Mouse (Mus musculus): ENCODE measurements at regions not wholly inside any gene's neighbourhood (a gene's known extent, or its start where the extent isn't known, plus 50 kb on each side); places are given as distances from the start of the nearest gene placed in this dataset.

DNA sequence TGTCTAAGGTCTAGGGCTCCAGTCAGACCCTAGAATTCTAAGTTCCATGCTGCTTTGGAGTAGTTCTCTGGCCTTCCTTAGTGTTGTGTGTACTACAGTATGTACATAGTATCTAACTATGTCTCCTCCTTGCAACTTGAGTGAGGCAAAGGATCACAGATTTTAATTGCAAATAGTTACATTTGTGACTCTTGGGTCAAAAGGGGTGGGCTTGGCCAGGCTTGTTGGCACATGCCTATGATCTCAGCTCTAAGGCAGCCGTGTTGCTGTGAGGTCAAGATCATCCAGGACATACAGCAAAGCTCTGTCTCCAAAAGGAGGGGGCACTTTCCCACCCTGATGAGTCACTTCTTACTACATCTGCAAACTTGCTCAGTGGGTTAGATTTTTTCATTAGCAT is 89.8 kb upstream of the Cpm start:
- no peak for DNase-seq

DNA sequence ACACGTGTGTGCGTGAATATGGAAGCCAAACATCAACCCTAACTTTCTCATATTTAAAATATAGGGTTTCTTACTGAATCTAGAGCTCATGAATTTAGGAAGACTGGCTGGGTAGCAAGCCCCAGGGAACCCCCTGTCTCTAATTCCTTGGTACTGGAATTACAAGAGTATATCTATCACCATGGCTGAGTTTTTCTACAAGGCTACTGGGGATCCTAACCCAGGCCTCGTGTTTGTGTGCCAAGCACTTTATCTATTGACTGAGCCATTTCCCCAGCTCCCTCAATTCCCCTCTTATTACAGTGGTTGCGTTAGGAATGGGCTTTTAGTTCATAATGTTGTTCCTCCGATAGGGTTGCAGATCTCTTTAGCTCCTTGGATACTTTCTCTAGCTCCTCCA is 90.6 kb upstream of the Cpm start:
- no peak for DNase-seq

DNA sequence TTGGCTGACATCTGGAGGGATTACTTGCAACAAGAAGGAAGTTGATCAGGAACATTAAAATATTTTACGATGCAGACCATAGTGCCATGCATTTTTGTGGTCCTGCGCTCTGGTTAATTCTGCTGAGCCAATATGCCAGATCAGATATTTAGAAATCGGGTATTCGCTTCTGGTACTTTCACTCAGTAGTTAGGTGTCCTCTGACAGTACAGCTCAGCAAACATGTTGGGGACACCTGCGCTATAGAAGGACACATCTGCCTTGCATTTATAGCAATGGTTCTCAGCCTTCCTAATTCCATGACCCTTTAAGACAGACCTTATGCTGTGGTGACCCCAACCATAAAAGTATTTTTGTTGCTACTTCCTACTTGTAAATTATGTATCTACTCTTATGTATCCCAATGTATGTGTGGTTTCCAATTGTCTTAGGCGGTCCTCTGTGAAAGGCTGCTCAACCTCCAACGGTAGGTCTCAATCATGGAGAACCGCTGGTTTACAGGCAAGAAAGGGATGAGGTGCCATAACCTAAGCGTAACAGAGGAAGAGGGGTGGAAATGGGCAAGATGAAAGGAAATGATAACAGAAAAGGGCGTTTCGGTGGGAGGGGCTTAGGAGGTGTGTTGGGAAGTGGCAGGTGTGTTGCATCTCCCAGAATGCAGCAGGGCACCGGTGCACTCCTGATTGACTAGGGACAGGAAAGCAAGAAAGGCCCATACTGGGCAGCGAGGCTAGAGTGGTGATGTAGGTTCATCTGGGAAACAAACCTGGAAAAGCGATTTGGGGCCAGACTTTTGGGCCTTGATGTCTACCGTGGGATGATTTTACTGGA is 92.3 kb upstream of the Cpm start:
- no peak for DNase-seq

DNA sequence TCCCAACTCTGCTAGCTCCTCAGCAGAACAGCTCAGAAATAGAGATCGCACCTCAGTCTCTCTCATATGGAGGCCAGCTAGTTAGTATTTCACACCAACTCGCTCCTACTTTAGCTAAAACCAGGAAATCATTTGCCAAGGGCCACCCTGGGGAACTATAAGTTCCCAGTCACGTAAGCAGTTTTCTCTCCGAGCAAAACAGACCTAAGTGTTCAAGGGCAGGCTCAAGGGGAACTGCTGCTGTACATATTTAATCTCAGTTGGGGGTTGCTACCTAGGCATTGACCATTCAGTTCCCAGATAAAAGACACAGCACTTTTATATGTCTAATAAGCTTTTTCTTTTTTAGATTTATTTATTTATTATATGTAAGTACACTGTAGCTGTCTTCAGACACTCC is 93.5 kb upstream of the Cpm start:
- DNase-seq = no peak

DNA sequence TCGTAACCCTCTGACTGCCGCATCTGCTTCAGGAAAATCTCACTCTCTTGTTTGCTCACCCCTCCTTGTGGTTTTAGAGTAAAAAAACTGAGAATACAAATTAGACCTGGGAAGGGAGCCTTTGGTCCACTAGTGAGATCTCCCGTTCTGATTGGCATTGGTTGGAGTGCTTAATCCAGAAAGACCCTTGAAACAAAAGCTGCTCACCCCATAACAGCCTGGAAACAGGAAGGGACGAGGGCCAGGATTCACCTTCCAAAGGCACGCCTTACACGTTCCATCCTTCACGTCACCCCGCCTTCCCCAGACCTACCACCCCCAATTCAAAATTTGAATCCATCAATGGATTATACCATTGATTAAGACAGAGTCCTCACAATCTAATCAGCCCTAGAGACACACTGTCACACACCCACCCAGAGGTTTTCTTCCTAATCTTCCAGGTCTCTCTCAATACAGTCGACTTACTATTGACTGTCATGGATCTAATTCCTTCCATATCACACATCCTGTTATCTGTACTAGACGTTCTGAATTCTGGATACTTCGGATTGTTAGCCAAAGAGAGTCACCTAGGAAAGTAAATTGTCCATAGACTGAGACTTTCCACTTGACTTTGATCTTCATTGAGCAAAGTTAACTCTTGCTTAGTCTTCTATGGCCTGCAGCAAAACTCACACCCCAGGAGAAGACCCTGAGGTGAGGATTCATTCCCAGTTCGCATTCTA is 94.1 kb upstream of the Cpm start:
- no peak for DNase-seq

DNA sequence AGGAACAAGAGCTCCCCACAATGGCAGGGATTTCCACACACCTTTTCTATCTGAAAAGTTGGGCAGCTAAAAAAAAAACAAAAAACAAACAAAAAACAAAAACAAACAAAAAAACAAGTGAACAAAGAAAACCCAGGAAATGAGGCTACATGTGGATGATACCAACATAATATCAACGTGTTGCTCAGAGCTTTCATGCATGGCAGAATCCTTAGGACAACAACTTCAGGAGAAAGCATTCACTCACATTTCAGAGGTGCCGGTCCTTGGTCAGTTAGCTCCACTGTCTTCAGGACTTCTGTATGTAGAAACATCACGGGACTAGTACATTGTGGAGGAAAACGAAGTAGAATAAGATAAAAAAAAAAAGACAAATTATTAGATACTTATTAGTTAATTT is 94.8 kb upstream of the Cpm start:
- DNase-seq = no peak

DNA sequence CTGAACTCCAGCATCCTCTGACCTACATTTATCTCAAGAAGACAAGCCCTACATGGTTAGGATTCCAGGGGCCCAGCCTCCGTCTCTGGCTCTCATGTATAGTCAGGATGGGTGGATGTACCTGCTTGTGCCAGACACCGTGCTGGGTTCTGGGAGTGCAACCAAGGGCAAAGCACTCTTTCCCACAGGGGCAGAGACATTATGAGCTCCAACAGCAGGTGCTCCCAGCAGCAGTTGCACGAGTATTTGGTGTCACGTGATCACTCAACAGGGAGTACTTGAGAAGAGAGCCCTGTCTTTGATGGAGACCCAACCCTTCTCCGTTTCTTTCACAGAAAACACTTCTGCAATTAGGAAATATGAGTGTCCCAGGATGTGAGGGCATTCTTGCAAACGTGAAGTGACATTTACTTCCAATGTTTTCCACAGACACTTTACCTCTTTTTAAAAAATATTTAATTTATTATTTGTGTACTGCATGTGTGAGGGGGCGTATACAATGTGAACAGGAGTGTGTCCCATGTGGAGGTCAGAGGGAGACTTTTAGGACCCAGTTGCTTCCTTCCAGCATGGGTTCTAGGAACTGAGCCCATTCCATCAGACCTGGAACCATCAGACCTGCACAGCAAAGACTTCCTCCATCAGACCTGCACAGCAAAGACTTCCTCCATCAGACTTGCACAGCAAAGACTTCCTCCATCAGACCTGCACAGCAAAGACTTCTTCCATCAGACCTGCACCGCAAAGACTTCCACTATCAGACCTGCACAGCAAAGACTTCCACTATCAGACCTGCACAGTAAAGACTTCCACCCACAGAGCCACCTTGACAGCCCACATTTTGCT is 95.5 kb upstream of the Cpm start:
- no peak for DNase-seq

DNA sequence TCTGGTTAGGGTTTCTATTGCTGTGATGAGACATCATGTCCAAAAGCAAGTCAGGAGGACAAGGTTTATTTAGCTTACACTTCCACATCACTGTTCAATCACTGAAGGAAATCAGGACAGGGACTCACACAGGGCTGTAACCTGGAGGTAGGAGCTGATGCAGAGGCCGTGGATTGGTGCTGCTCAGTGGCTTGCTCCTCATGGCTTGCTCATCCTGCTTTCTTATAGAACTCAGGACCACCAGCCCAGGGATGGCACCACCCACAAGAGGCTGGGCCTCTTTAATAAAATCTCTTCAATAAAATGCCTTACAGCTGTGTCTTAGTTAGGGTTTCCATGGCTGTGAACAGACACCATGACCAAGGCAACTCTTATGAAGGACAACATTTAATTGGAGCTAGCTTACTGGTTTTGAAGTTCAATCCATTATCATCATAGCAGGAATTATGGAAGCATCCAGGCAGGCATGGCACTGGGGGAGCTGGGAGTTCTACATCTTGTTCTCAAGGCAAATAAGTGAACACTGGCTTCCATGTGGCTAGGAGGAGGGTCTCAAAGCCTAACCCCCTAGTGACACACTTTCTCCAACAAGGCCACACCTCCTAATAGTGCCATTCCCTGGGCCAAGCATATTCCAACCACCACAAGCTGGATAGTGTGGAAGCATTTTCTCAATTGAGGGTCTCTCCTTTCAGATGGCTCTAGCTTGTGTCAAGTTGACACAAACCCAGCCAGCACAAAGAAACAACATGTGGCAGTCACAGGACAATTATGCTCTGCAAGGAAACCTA is 96.4 kb upstream of the Cpm start:
- DNase-seq = no peak

DNA sequence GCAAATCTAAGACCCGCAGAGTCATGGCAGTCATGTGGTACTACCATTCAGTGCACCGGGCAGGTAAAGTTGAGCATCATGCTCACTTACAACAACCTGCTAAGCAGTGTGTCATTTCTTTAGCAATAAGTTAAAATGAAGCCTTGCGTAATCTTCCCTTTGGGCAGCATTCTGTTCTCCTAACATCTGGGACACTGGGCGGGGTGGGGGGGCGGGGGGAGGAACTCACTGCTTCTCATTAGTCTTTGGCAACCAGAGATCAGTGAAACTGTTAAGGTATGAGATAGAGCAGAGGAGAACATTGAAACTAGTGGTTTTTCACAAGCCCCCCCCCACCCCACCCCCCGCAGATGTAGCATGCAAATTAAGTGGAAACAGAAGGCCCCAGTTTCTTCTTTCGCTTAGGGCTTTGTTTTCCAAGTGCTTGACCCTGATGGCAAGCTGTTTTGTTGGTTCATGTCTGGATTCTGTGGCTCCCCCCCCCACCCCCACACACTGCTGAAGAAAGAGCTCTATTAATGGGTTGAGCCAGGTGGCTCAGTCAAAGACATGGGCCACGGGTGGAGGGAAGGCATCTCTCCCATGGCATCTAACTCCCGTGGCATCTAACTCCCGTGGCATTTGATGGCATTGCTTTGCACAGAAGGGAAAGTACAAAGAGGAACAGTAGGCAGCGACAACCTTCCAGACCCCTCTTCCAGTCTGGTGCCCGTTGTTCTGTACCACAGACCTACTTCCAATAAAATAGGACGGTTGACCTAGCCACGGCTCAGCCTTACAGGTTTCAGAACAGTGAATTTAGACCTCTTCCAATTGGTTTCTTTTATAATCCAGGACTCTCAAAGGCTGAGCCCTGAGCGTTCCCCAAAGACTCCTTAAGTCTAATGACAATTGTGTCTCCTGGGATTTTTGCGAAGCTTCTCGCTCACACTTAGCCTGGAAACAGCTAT is 97.2 kb upstream of the Cpm start:
- DNase-seq = no peak

DNA sequence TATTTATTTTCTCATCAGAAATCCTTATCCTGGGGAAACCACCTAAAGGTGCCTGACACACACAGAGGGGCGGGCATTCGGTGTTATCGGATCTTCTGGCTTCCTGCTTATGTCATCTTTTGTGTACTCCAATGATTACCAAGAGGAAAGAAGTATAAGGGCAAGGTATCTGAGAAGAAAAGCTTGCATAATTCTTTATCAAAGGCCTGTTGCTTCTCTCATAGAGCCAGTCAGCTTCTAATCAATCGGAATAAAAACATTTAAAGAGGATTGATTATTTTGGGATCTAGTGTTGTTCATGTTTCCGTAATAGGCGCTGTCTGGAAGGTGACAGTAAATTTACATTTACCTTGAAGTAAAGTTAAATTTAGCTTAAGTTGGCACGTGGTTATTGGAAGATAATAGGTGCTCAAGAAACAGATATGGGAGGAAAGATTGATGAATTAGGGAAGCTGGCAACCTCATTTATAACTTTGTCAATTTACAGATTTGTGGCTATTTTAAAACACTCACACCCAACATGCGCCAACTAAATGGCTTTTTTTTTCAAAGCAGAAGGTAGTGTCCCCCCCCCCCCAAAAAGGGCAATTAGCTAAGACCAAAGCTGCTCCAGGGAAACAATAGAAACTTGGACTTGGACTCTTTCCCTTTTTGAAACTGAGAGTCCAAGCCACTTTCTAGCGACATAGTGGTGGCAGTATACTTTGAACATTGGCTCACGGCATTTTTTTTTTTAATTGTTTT is 98.3 kb upstream of the Cpm start:
- no peak for DNase-seq

DNA sequence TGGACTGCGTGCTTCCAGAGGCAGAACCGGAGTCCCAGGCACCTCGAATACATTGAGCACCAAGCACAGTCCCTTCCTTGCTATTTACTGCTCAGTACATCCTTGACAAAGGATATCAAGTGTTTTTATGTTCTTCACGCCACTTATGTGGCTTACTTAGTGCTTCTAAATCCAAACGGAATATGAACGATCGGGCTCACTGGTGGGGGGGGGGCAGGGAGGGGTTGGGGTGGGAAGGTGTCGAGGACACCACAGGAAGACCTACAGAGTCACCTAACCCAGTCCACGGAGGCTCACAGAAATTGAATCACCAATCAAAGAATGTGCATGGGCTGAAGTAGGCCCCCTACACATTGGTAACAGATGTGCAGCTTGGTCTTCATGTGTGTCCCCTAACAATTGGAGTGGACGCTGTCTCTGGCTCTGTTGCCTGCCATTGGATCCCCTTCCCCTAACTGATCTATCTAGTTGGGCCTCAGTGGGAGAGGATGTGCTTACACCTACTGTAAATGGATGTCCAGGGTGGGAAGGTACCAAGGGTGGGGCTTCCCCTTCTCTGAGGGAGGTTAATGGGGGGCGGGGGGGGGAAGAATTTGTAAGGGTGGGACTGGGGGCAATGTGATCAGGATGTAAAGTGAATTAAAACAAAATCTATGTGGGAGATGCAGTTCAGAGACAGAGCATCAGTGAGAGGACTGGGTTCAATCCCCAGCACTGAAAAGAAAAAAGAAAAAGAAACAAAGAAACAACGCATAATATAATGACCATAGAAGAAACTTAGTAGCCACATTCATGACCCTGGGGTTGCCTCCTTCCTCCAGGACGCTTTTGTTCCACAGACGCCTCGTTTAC is 99.1 kb upstream of the Cpm start:
- DNase-seq = no peak

DNA sequence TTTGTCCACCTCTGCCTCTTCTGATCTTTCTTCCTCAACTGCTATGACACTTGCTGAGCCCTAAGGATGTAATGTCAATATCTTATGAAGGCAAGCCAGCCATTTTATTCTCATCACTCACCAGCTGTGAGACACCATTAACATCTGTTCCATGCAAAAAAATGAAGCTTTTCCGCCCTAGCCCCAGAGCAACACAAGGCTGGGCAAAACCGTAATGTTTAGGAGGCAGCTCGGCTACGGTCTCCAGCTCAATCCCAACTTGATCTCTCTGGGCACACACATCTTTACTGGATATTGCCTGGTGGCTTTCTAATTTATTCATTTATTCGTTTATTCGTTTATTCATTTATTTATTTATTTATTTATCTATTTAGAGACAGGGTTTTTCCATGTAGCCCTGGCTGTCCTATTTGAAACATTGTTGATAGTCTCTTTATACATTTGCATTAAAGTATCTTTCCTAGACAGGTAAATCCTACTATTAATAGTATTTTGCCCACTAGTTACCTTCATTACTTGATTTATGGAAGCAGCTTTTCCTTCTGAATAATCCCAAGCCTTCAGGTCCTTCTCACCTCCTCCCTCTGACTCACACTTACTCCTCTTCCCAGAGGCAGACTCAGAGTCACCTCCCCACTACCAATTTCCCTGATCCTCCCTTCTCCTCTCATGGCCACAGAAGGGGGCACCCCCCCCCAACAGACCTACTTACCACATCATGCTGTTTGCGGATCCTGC is 99.9 kb upstream of the Cpm start:
- no peak for DNase-seq

DNA sequence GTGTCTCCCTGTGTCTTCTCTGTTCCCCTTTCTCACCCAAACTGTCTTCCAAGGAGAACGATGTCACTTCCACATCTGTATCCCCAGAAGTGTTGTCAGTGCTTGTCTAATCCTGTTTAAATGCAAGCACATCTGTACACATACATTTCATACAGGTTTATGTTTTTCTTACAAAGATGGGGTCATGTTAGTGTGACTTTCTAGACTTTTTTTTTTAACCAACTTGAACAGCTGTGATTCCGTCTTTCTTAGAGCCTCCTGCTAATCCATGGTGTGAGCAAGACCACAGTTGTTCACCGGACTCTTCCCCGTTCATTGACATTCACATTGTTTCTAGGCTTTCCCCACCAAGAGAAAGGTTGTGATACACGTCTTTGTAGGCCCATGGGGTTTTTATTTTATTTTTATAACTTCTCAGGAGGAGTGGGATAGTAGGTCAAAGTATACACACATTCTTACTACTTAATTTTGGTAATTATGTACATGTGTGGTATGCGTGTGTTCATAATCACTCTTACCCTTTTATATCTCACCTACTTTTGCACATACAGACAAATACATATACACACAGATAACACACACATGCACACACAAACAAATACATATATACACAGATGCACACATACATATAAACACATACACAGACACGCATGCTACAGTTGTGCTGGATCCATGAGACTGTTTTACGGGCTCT is 100.6 kb upstream of the Cpm start:
- no peak for DNase-seq

DNA sequence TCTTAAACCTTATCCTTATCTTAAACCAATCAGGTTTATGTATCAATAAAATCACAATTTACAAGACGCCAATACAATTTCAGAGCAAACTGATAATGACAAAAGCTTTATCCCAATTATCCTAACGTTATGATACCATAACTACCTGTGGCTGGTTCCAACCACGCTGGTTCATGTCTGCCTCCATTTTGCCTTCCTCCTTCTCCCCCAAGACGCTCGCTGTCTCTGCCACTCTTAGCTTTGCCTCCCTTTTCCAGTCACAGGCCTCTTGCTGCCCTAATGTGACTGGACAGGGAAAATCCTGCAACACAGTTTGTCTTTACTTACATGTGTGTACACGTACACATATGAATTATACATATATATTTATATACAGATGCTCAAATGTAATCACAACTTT is 101.3 kb upstream of the Cpm start:
- no peak for DNase-seq

DNA sequence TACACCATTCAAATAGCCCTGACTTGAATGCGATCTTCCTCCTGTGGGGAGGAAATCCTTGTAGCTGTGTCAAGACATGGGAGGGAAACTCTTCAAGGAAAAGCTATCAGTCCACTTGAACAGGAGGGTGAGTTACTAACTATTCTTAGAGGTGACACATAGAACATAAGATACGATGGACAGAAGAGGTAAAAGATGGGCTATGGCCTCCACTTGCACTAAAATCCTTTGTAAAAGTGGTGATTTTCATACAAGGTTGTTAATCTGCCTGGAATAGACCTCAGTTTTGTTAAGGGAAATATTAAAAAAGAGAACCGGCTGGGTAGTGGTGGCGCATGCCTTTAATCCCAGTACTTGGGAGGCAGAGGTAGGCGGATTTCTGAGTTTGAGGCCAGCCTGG is 102.1 kb upstream of the Cpm start:
- DNase-seq = no peak

DNA sequence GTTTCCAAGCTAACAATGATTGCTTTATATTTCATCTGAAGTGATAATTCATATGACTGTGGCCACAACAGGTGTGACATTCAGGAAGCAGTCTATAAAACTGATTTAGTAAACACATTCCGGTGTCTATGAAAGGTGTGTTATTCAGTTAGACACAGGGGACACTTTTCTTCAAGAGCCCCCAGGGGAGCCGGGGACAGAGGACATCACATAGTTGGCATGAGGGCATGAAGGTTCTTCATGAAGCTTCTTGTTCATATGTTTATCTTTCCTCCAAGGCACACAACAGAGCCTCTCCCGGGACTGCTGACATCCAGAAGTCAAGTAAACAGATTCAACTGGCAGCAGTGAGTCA is 102.5 kb upstream of the Cpm start:
- no peak for DNase-seq

DNA sequence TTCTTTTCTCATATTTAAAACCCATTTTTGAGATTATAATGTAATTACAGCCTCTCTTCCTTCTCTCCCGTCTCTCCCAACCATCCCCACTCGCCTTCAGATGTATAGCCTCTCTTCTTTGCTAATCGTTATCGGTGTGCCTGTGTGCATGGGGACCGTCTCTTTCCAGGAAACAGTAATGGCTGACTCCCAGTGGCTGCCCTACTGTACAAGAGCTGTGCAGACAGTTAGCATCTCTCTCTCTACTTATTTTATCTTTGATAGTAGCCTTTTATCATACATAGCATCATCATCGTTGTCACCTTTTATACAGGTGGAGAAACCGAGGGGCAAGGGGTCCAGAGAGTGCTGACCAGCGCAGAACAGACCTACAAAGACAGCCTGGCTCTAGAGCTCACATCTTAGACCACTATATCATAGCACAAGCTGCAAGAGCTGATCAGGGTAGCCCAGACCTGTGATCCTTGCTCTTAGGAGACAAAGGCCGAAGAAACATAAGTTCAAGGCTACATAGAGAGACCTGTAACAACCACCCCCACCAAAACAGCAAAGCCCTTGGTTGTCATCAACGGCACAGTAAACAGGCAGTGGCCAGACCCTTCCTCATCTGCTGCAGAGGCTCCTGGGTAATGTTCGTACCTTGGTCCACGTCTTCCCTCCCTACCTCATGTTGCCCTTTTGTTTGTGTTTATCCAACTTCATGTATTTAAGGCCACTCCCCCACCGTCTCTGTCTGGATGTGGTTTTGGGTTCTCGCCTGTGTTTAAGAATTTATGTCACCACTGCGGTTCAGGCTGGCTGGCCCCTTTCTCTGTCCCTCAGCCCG is 103.1 kb upstream of the Cpm start:
- DNase-seq = no peak

DNA sequence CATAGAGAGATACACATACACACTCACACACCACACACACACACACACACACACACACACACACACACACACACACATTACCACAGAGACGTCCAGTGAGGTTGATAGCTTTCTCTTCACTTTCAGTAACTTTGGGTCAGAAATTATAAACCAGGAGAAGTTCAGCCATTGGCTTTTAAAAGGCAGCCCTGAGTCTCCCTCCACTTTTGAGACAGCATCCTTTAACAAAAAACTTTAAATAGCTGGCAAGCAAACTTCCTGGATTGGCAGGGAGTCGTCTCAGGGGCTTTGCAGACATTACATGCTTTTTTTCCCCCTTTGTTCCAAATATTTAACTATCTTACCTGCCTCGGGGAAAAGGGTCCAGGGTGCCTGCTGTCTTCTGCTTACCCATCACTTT is 103.7 kb upstream of the Cpm start:
- no peak for DNase-seq

All from thymus, postnatal 4 days (tissue).